Mouse (Mus musculus) stomach, embryonic 16.5 days (tissue): ENCODE measurements around the gene Grik1. TPM values are rescaled to one million over a fixed set of nuclear protein-coding genes. Genes with fewer than 3 reads are reported as not detected.

ENCODE experiments used
- ATAC-seq: fragments of 200-750 bp; cut with Nextera tagmentation; 2 replicates; pipeline ENCODE4 v1.8.0; 2017; ENCODE audit warnings: moderate number of reproducible peaks, moderate TSS enrichment; ENCODE audit not compliant: insufficient read depth, low FRiP score
- H3K27ac ChIP-seq: fragments of 300-500 bp; sonication (generic); 2 replicates; pipeline ENCODE4 v1.5.1; 2014; ENCODE audit warnings: low read length
- H3K27me3 ChIP-seq: fragments of 300-500 bp; sonication (generic); 2 replicates; pipeline ENCODE4 v1.6.1; 2014; ENCODE audit warnings: low read length, control low read depth, mixed read lengths; ENCODE audit not compliant: control insufficient read depth, insufficient read depth
- H3K36me3 ChIP-seq: fragments of 300-500 bp; sonication (generic); 2 replicates; pipeline ENCODE4 v1.6.1; 2014; ENCODE audit warnings: low read length; ENCODE audit not compliant: control insufficient read depth, insufficient read depth
- H3K4me1 ChIP-seq: fragments of 300-500 bp; sonication (generic); 2 replicates; pipeline ENCODE4 v1.6.1; 2014; ENCODE audit warnings: low read length, control low read depth, mixed read lengths; ENCODE audit not compliant: control insufficient read depth, insufficient read depth
- H3K4me2 ChIP-seq: fragments of 300-500 bp; sonication (generic); 2 replicates; pipeline ENCODE4 v1.6.1; 2014; ENCODE audit warnings: low read depth, low read length, mixed read lengths
- H3K4me3 ChIP-seq: fragments of 300-500 bp; sonication (generic); replicated peaks from 2 replicates; pipeline ENCODE4 v1.5.1; 2014; ENCODE audit warnings: mild to moderate bottlenecking, low read length
- H3K9ac ChIP-seq: fragments of 300-500 bp; sonication (generic); 2 replicates; pipeline ENCODE4 v1.6.1; 2014; ENCODE audit warnings: low read length
- H3K9me3 ChIP-seq: fragments of 300-500 bp; sonication (generic); replicated peaks from 2 replicates; pipeline ENCODE4 v1.6.1; 2016; ENCODE audit warnings: low read length, control low read depth; ENCODE audit not compliant: control insufficient read depth
- WGBS: fragments of 180-500 bp; shearing (Covaris S2); extraction: QIAGEN DNeasy Blood & Tissue Kit; methylation state at CpG from one replicate; pipeline ENCODE4 v1.1.7; 2014; 5-methylcytosine and 5-hydroxymethylcytosine counted together
- polyA plus RNA-seq: library from polyadenylated mRNA; unstranded; fragments of >200 nt; fragmentation: Nextera tagmentation; extraction: Ambion mirVana; gene quantifications from 2 replicates; pipeline ENCODE4 v1.2.1, GENCODE M21; 2015

The Grik1 gene
- polyA plus RNA-seq, 1 experiment from 2014 or later, result 4.2 TPM

GRCm38 (mm10) chr16:88177364-88177763 lies 112.7 kb downstream of the Grik1 start:
- Histone ChIP-seq H3K27me3 (no peaks in the 10 kb centered on the region), H3K9ac (no peak overlapping the region), H3K4me3 (no peak overlapping the region), H3K4me1 (no peaks in the 10 kb centered on the region), H3K9me3 (no peaks in the 10 kb centered on the region), H3K4me2 (no peak overlapping the region), H3K36me3 (no peaks in the 10 kb centered on the region), H3K27ac (no peak overlapping the region)
- ATAC-seq, result no peak
- WGBS, result 61% methylated on average over 3 of the region's 3 CpGs

- Histone ChIP-seq H3K27ac (no peak overlapping the region), H3K36me3 (no peaks in the 10 kb centered on the region), H3K4me3 (no peak overlapping the region), H3K4me1 (no peaks in the 10 kb centered on the region), H3K4me2 (no peak overlapping the region), H3K9me3 (no peaks in the 10 kb centered on the region), H3K9ac (no peak overlapping the region), H3K27me3 (no peaks in the 10 kb centered on the region)
- WGBS, result 85% methylated on average over 9 of the region's 9 CpGs
- no peak for ATAC-seq
Measured at GRCm38 (mm10) chr16:88174083-88174721, 115.9 kb downstream of the Grik1 start.

- H3K4me1 ChIP-seq, result no peaks in the 10 kb centered on the region
- no peak overlapping the region for H3K9ac ChIP-seq
- H3K27me3 ChIP-seq, result no peaks in the 10 kb centered on the region
- H3K27ac ChIP-seq, result no peak overlapping the region
- no peak overlapping the region for H3K4me3 ChIP-seq
- no peak for ATAC-seq
- H3K4me2 ChIP-seq, result no peak overlapping the region
- H3K36me3 ChIP-seq, result no peaks in the 10 kb centered on the region
- no peaks in the 10 kb centered on the region for H3K9me3 ChIP-seq
Measured at GRCm38 (mm10) chr16:88166547-88166946, 123.5 kb downstream of the Grik1 start.

- Histone ChIP-seq H3K27ac (no peak overlapping the region), H3K4me3 (no peak overlapping the region), H3K4me2 (no peak overlapping the region), H3K9me3 (no peaks in the 10 kb centered on the region), H3K27me3 (no peaks in the 10 kb centered on the region), H3K36me3 (no peaks in the 10 kb centered on the region), H3K4me1 (no peaks in the 10 kb centered on the region), H3K9ac (no peak overlapping the region)
- WGBS, result 52% methylated on average over 2 of the region's 2 CpGs
- ATAC-seq, result no peak
Measured at GRCm38 (mm10) chr16:88142574-88142973, 147.5 kb downstream of the Grik1 start.

DNA sequence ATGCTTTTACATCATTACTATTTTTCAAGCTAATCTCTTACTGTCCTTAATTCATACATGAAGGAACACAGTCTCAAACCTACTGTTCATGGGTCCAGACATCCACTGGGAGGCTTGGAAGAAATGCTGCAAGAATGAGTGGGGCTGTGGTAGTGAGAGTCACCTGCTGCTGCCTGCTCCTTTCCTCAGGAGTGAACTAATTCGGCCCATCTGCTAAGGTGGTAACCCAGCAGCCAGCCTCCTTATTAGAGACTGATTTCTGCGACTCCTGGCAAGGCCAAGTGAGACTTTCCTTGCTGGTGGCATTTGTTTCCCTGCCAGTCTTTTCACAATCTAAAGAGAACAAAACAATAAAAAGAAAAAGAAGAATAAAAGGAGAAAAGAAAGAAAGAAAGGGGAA lies 147.9 kb downstream of the Grik1 start:
- Histone ChIP-seq H3K36me3 (no peaks in the 10 kb centered on the region), H3K27me3 (no peaks in the 10 kb centered on the region), H3K9ac (no peak overlapping the region), H3K9me3 (no peaks in the 10 kb centered on the region), H3K4me3 (no peak overlapping the region), H3K27ac (no peak overlapping the region), H3K4me1 (no peaks in the 10 kb centered on the region), H3K4me2 (no peak overlapping the region)
- WGBS, result 73% methylated on average over 2 of the region's 2 CpGs
- no peak for ATAC-seq

DNA sequence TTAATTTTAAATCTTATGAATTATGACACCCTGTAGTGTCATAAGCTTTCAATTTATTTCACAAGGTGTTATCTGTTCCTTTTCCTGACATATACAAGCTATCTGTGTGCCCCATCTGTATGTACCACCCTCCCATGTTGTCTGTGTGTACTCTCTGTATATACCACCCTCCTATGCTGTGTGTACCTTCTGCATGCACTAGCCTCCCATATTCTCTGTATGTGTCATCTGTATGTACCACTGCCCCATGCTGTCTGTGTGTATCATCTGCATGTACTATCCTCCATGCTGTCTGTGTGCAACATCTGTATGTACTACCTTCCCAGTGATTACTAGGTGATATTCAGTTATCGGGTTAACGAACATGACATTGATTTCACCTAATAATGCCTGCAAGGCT lies 148.5 kb downstream of the Grik1 start:
- no peaks in the 10 kb centered on the region for H3K4me1 ChIP-seq
- H3K4me3 ChIP-seq, result no peak overlapping the region
- no peaks in the 10 kb centered on the region for H3K27me3 ChIP-seq
- no peak overlapping the region for H3K9ac ChIP-seq
- H3K4me2 ChIP-seq, result no peak overlapping the region
- ATAC-seq, result no peak
- H3K27ac ChIP-seq, result no peak overlapping the region
- H3K9me3 ChIP-seq, result no peaks in the 10 kb centered on the region
- H3K36me3 ChIP-seq, result no peaks in the 10 kb centered on the region
- 95% methylated on average over 2 of the region's 2 CpGs for WGBS

DNA sequence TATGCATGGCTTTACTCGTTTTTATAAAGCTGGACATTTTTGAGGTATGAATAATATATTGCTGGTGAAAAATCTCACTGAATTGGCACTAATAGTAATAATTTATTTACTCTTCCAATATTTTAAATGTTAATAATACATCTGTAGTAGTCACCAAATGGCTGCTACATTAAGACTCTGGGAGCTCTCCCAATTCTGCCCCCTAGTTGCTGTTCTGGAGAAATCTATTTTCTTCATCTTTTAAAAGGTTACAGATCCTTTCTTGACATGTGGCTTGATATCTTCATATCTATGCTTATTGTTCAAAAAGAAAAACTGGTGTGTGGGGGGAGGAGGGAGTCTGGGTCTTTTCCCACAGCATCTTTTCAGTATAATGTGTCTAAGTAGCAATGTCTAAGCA lies 151.2 kb downstream of the Grik1 start:
- Histone ChIP-seq H3K36me3 (no peaks in the 10 kb centered on the region), H3K4me1 (no peaks in the 10 kb centered on the region), H3K4me3 (no peak overlapping the region), H3K27me3 (no peaks in the 10 kb centered on the region), H3K9ac (no peak overlapping the region), H3K27ac (no peak overlapping the region), H3K4me2 (no peak overlapping the region), H3K9me3 (no peaks in the 10 kb centered on the region)
- 40% methylated on average over 1 of the region's 1 CpGs for WGBS
- ATAC-seq, result no peak

- Histone ChIP-seq H3K4me1 (no peaks in the 10 kb centered on the region), H3K36me3 (no peaks in the 10 kb centered on the region), H3K4me2 (no peak overlapping the region), H3K27ac (no peak overlapping the region), H3K27me3 (no peaks in the 10 kb centered on the region), H3K9ac (no peak overlapping the region), H3K4me3 (no peak overlapping the region), H3K9me3 (no peaks in the 10 kb centered on the region)
- ATAC-seq, result no peak
- 58% methylated on average over 2 of the region's 2 CpGs for WGBS
Measured at GRCm38 (mm10) chr16:88132919-88133318, 157.1 kb downstream of the Grik1 start.

DNA sequence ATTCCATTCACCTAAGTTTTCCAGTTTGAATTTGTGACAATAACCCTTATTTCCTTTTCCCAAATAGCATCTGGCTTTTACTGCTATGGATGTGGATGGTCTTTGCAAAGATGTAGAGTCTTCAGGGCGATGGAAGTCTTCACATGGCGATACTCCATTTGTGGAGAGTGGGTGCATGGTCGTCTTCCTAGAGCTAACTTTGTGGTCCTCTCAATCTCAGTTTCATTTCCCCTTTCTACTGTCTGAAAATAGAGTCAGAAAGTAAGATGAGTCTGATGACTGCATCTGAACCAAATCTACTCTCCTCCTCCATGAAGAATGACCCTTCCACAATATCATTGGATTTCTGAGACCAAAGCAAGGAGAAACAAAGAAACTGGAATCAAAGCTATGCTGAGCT lies 159.0 kb downstream of the Grik1 start:
- Histone ChIP-seq H3K4me2 (no peak overlapping the region), H3K27ac (no peak overlapping the region), H3K9me3 (no peaks in the 10 kb centered on the region), H3K4me1 (no peaks in the 10 kb centered on the region), H3K36me3 (no peaks in the 10 kb centered on the region), H3K27me3 (no peaks in the 10 kb centered on the region), H3K9ac (no peak overlapping the region), H3K4me3 (no peak overlapping the region)
- ATAC-seq, result no peak
- 79% methylated on average over 3 of the region's 3 CpGs for WGBS

- ATAC-seq, result no peak
- Histone ChIP-seq H3K4me3 (no peak overlapping the region), H3K9me3 (no peaks in the 10 kb centered on the region), H3K27ac (no peak overlapping the region), H3K36me3 (no peaks in the 10 kb centered on the region), H3K9ac (no peak overlapping the region), H3K4me1 (no peaks in the 10 kb centered on the region), H3K4me2 (no peak overlapping the region), H3K27me3 (no peaks in the 10 kb centered on the region)
- 71% methylated on average over 4 of the region's 4 CpGs for WGBS
Measured at GRCm38 (mm10) chr16:88125098-88125497, 165.0 kb downstream of the Grik1 start.
